Mouse (Mus musculus): ENCODE measurements around the gene Olfr1044.
"Not testable (repeated sequence)": the region's sequence is repeated elsewhere in the genome, so short reads cannot be mapped to it uniquely, and the experiment has no call there.

Olfr1044 gene

DNA sequence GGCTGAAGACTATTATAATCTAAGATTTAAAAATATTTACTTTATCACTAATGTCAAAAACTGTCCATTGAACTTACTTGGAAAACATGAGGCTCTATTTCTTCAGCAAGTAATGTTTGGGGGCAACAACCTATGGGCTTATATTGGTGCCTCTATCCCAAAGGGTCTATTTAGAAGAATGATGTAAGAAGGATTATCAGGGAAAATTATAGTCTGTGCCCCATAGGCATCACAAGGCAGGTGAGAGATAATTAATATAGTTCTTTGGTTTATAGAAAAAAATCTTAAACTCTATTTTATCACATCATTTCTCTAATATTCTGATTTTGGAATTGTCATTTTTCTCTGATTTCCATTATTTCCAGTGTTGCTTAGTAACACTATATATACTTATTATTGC lies at the start of gene Olfr1044:
TSS of gene Olfr1044 (minus strand) at position 101 of the 400 bp plus-strand sequence.
- DNase-seq (ENCODE audit: low spot score in 2 of 2): no peak

DNA sequence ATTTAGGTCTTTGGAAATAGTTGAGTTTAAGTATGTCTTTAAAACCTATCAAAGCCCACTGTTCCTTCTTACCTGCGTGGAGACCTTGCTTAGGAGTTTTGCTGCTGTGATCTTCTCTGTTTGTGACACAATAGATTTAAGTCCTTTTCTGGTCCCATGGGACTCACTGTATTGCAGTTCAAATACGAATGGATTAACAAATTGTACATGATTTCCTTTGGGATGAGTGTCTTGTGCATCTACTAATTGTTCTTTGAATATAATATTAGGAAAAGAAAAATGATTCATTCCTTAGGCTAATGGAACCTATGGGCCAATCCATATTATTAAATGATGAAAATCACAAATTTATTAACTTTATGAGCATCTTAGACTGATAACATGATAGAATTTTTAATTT lies 41.6 kb upstream of the Olfr1044 start, which contains the start of gene Olfr1046:
TSS of gene Olfr1046 (minus strand) at position 101 of the 400 bp plus-strand sequence.
- DNase-seq (ENCODE audit: low spot score in 2 of 2): no peak

DNA sequence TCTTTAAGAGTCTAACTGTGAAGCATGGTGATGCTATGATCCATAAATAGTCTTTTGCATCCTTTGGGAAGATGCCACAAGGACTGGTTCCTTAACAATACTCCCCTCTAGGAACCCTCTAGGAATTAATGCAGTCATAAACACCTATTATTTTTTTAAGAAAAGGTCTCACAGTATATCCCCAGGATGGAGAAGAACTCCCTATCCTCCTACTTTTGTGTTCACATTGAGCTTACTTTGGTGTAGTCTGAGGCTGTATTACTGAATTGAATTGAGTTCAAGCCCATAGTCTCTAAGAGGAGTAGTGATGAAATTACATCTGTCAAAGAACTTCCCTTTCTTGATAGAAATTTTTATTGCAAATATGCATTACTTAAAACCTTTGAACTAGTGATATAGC lies 25.3 kb upstream of the Olfr1044 start, which contains the start of gene Olfr1045:
TSS of gene Olfr1045 (minus strand) at position 101 of the 400 bp plus-strand sequence.
- DNase-seq (ENCODE audit: low spot score in 2 of 2): no peak

- no peak for DNase-seq (ENCODE audit: low spot score in 2 of 2)
Measured at GRCm38 (mm10) chr2:86195863-86196262, 18.2 kb upstream of the Olfr1044 start.

- no peak for DNase-seq (ENCODE audit: low spot score in 2 of 2)
Measured at GRCm38 (mm10) chr2:86185583-86185982, 8.0 kb upstream of the Olfr1044 start, which contains the start of gene Olfr52. Gene Olfr52 (minus strand): TSS chr2:86185683.

GRCm38 (mm10) chr2:86179950-86180349 lies 2.3 kb upstream of the Olfr1044 start:
- no peak for DNase-seq (ENCODE audit: low spot score in 2 of 2)

DNA sequence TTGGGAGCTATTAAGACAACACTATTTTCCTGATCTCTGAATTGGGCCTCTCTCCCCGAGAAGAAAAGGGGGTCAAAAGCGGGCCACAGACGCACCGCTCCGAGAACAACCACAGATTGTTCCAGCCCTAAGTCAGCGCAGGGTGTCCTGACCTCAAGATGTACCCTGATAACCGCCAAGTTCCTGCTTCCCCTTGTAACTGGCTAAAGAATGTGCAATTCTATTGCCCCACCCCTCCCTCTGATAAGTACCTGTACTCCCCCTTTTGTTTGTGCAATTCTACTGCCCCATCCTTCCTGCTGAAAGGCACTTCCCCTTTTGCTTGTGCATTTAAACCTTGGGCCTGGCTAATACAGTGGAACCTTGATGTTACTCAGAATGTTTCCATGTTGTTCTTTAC lies 2.2 kb downstream of the Olfr1044 start:
- not testable (repeated sequence) for DNase-seq (ENCODE audit: low spot score in 2 of 2)

GRCm38 (mm10) chr2:86167422-86167821 lies 10.2 kb downstream of the Olfr1044 start, which contains the start of gene Olfr1043:
Gene Olfr1043 (minus strand): TSS chr2:86167522.
- no peak for DNase-seq (ENCODE audit: low spot score in 2 of 2)

GRCm38 (mm10) chr2:86161738-86162137 lies 15.9 kb downstream of the Olfr1044 start, which contains the start of gene Olfr1042:
Gene Olfr1042 (minus strand): TSS chr2:86161838.
- DNase-seq (ENCODE audit: low spot score in 2 of 2): no peak

GRCm38 (mm10) chr2:86146632-86147031 lies 31.0 kb downstream of the Olfr1044 start, which contains the start of gene Olfr1040:
Gene Olfr1040 (minus strand): TSS chr2:86146732.
- DNase-seq (ENCODE audit: low spot score in 2 of 2): no peak

DNA sequence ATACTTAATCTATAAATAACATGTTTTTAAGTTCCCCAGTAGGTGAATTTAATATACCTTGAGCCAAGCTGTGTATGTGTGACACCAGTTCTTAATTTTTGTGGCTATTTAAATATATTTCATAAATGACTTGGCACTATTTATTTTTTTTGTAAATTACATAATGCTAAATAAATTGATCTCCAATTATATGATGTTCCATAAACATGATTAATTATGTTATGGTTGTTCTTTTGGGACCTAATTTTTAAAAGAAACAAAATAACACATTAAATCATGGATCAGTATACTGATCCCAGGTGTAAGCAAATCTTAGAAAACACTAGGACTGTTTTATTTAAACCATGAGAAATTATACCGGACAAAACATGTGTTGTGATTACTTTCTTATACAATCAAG lies 41.8 kb downstream of the Olfr1044 start, which contains the start of gene Olfr1039:
TSS of gene Olfr1039 (minus strand) at position 101 of the 400 bp plus-strand sequence.
- DNase-seq (ENCODE audit: low spot score in 2 of 2): no peak
